Mouse (Mus musculus) CH12.LX (cell line): ENCODE data around the gene Gm11237. TPM values are rescaled to one million over a fixed set of nuclear protein-coding genes. Genes with fewer than 3 reads are reported as not detected.

ENCODE experiments used
- polyA plus RNA-seq: library from polyadenylated mRNA; unstranded; fragments of >175 nt; gene quantifications from 2 replicates; pipeline ENCODE4 v1.2.1, GENCODE M21; 2012; ENCODE audit warnings: low read depth; ENCODE audit not compliant: insufficient read length
- total RNA-seq, 2 experiments: library from RNA; depleted of rRNA; stranded (reverse); fragments of 300-350 nt in 1 of 2; fragments of >200 nt in 1 of 2; gene quantifications; 2 replicates each; pipeline ENCODE4 v1.2.3; 2012 to 2014

The Gm11237 gene
- total and polyA plus RNA-seq, 3 experiments = not detected

Other genes starting within 250 kb of the Gm11237 start
- not detected in 2 replicates for gene Gm11487, start 217.9 kb upstream of the Gm11237 start, total RNA-seq (2012; rRNA removed)
- not detected in 2 replicates for gene Gm11487, start 217.9 kb upstream of the Gm11237 start, total RNA-seq (2014; rRNA removed)
- not detected in 2 replicates for gene Gm11487, start 217.9 kb upstream of the Gm11237 start, polyA plus RNA-seq
- gene Gm11238, start 15.1 kb upstream of the Gm11237 start, total RNA-seq (2012; rRNA removed) = not detected in 2 replicates
- not detected in 2 replicates for gene Gm11238, start 15.1 kb upstream of the Gm11237 start, total RNA-seq (2014; rRNA removed)
- gene Gm11238, start 15.1 kb upstream of the Gm11237 start, polyA plus RNA-seq = not detected in 2 replicates
- gene Gm11236, start 15.1 kb downstream of the Gm11237 start, total RNA-seq (2012; rRNA removed) = not detected in 2 replicates
- not detected in 2 replicates for gene Gm11236, start 15.1 kb downstream of the Gm11237 start, total RNA-seq (2014; rRNA removed)
- gene Gm11236, start 15.1 kb downstream of the Gm11237 start, polyA plus RNA-seq = not detected in 2 replicates
- gene Gm11239, start 45.4 kb downstream of the Gm11237 start, total RNA-seq (2012; rRNA removed) = 0.17 TPM in 2 replicates
- gene Gm11239, start 45.4 kb downstream of the Gm11237 start, total RNA-seq (2014; rRNA removed) = not detected in 2 replicates
- not detected in 2 replicates for gene Gm11239, start 45.4 kb downstream of the Gm11237 start, polyA plus RNA-seq
- gene Gm428, start 60.5 kb downstream of the Gm11237 start, total RNA-seq (2012; rRNA removed) = not detected in 2 replicates
- gene Gm428, start 60.5 kb downstream of the Gm11237 start, total RNA-seq (2014; rRNA removed) = not detected in 2 replicates
- not detected in 2 replicates for gene Gm428, start 60.5 kb downstream of the Gm11237 start, polyA plus RNA-seq
- gene Rasef, start 168.0 kb downstream of the Gm11237 start, total RNA-seq (2012; rRNA removed) = 1.6 and 2.9 TPM in 2 replicates
- gene Rasef, start 168.0 kb downstream of the Gm11237 start, total RNA-seq (2014; rRNA removed) = 0.11 and 0.20 TPM in 2 replicates
- 0.11 and 0.16 TPM in 2 replicates for gene Rasef, start 168.0 kb downstream of the Gm11237 start, polyA plus RNA-seq